Mouse (Mus musculus) CH12.LX (cell line): ENCODE measurements around the gene Palm. TPM values are rescaled to one million over a fixed set of nuclear protein-coding genes. Genes with fewer than 3 reads are reported as not detected.

Experiments
- DNase-seq: peaks from one replicate; pipeline ENCODE4 v3.0.0-alpha.2; 2013; ENCODE audit errors: extremely low read depth
- H3K27ac ChIP-seq: 2 replicates; pipeline ENCODE4 v1.5.1; 2012; ENCODE audit warnings: low read depth, mild to moderate bottlenecking, control low read depth, moderate library complexity; ENCODE audit not compliant: insufficient read depth
- H3K27me3 ChIP-seq: replicated peaks from 2 replicates; pipeline ENCODE3; 2012; ENCODE audit warnings: inconsistent platforms
- H3K36me3 ChIP-seq, 2 experiments: replicated peaks in 1 of 2; 2 replicates each; pipeline versions ENCODE3 to v1.6.1; 2012; ENCODE audit warnings: inconsistent platforms in 1 of 2, low read length in 1 of 2, mild to moderate bottlenecking in 1 of 2, mixed read lengths in 1 of 2, moderate library complexity in 1 of 2; ENCODE audit not compliant: control insufficient read depth in 1 of 2, insufficient read depth in 1 of 2
- H3K4me1 ChIP-seq, 2 experiments: 2 replicates each; pipeline ENCODE4 v1.6.1; 2012; ENCODE audit warnings: inconsistent platforms in 1 of 2, moderate library complexity in 1 of 2; ENCODE audit not compliant: insufficient read depth in 2 of 2, control insufficient read depth in 1 of 2
- H3K4me2 ChIP-seq: 2 replicates; pipeline ENCODE4 v1.6.1; 2012; ENCODE audit warnings: low read depth, mild to moderate bottlenecking, control low read depth; ENCODE audit not compliant: poor library complexity, insufficient read depth, severe bottlenecking
- H3K4me3 ChIP-seq, 3 experiments: fragments of 150-350 bp in 1 of 3; sonication (generic) in 1 of 3; replicated peaks in 1 of 3; 2 replicates each; pipeline versions ENCODE3 to v1.5.1; 2011 to 2012; ENCODE audit warnings: low read depth in 2 of 3, low read length in 2 of 3, mild to moderate bottlenecking in 2 of 3, moderate library complexity in 2 of 3, control low read depth in 1 of 3, improper control_type of control experiment in 1 of 3, inconsistent platforms in 1 of 3, mixed read lengths in 1 of 3; ENCODE audit not compliant: poor library complexity in 1 of 3
- H3K79me2 ChIP-seq: replicated peaks from 2 replicates; pipeline ENCODE4 v1.6.1; 2012; ENCODE audit warnings: mild to moderate bottlenecking, moderate library complexity; ENCODE audit not compliant: control insufficient read depth, poor library complexity, insufficient read depth, severe bottlenecking; ENCODE audit errors: extremely low read depth
- H3K9ac ChIP-seq: 2 replicates; pipeline ENCODE4 v1.6.1; 2012; ENCODE audit warnings: low read depth, mild to moderate bottlenecking, control low read depth, moderate library complexity; ENCODE audit not compliant: insufficient read depth
- H3K9me3 ChIP-seq: replicated peaks from 2 replicates; pipeline ENCODE3; 2012; ENCODE audit warnings: low read length, inconsistent platforms, mixed read lengths
- CHD1 ChIP-seq: IDR thresholded peaks from 2 replicates; pipeline ENCODE4 v1.6.1; 2012; ENCODE audit warnings: low read depth, low read length, improper control_type of control experiment, inconsistent platforms
- CTCF ChIP-seq, 2 experiments: IDR thresholded peaks in 1 of 2; conservative IDR thresholded peaks in 1 of 2; 2 replicates each; pipeline ENCODE4 v1.5.1; 2011 to 2012; ENCODE audit warnings: low read depth in 2 of 2, low read length in 2 of 2, improper control_type of control experiment in 1 of 2, inconsistent platforms in 1 of 2, mild to moderate bottlenecking in 1 of 2, moderate library complexity in 1 of 2
- E2F4 ChIP-seq: IDR thresholded peaks from 2 replicates; pipeline ENCODE4 v1.6.1; 2011; ENCODE audit warnings: low read depth, low read length, improper control_type of control experiment; ENCODE audit not compliant: insufficient replicate concordance
- ELF1 ChIP-seq: IDR thresholded peaks from 2 replicates; pipeline ENCODE4 v1.6.1; 2014; ENCODE audit warnings: low read depth, mild to moderate bottlenecking, inconsistent platforms, low read length, improper control_type of control experiment
- GABPA ChIP-seq: IDR thresholded peaks from 2 replicates; pipeline ENCODE4 v1.6.1; 2012; ENCODE audit warnings: low read depth, low read length, improper control_type of control experiment, inconsistent platforms; ENCODE audit not compliant: insufficient replicate concordance
- HCFC1 ChIP-seq: IDR thresholded peaks from 2 replicates; pipeline ENCODE4 v1.6.1; 2012; ENCODE audit warnings: low read depth, mild to moderate bottlenecking, inconsistent platforms, low read length, improper control_type of control experiment
- IRF4 ChIP-seq: IDR thresholded peaks from 2 replicates; pipeline ENCODE4 v1.6.1; 2014; ENCODE audit warnings: low read depth, mild to moderate bottlenecking, inconsistent platforms, low read length, improper control_type of control experiment
- JUN ChIP-seq: IDR thresholded peaks from 2 replicates; pipeline ENCODE4 v1.6.1; 2011; ENCODE audit warnings: low read depth, mild to moderate bottlenecking, low read length, improper control_type of control experiment, moderate library complexity; ENCODE audit not compliant: insufficient read depth
- JUND ChIP-seq: conservative IDR thresholded peaks from 2 replicates; pipeline ENCODE4 v1.6.1; 2011; ENCODE audit warnings: low read depth, low read length, improper control_type of control experiment
- MAFK ChIP-seq: IDR thresholded peaks from 2 replicates; pipeline ENCODE4 v1.6.1; 2011; ENCODE audit warnings: low read length, improper control_type of control experiment; ENCODE audit not compliant: insufficient replicate concordance
- MXI1 ChIP-seq: IDR thresholded peaks from 2 replicates; pipeline ENCODE4 v1.6.1; 2011; ENCODE audit warnings: mild to moderate bottlenecking, low read depth, low read length, improper control_type of control experiment
- NELFE ChIP-seq: IDR thresholded peaks from 2 replicates; pipeline ENCODE4 v1.6.1; 2011; ENCODE audit warnings: low read depth, low read length, improper control_type of control experiment
- NRF1 ChIP-seq: IDR thresholded peaks from 2 replicates; pipeline ENCODE4 v1.6.1; 2014; ENCODE audit warnings: low read depth, mild to moderate bottlenecking, inconsistent platforms, low read length, improper control_type of control experiment, moderate library complexity
- POLR2A ChIP-seq: IDR thresholded peaks from 2 replicates; pipeline ENCODE4 v1.6.1; 2011; ENCODE audit warnings: low read depth, mild to moderate bottlenecking, improper control_type of control experiment, low read length
- POLR2AphosphoS2 ChIP-seq: IDR thresholded peaks from 2 replicates; pipeline ENCODE4 v1.6.1; 2011; ENCODE audit warnings: low read depth, low read length, improper control_type of control experiment
- RAD21 ChIP-seq: IDR thresholded peaks from 2 replicates; pipeline ENCODE4 v1.6.1; 2011; ENCODE audit warnings: low read depth, mild to moderate bottlenecking, low read length, improper control_type of control experiment, moderate library complexity
- SMC3 ChIP-seq: IDR thresholded peaks from 2 replicates; pipeline ENCODE4 v1.6.1; 2011; ENCODE audit warnings: low read depth, low read length, improper control_type of control experiment
- TCF12 ChIP-seq: IDR thresholded peaks from 2 replicates; pipeline ENCODE4 v1.6.1; 2014; ENCODE audit warnings: low read depth, mild to moderate bottlenecking, inconsistent platforms, low read length, improper control_type of control experiment
- UBTF ChIP-seq: IDR thresholded peaks from 2 replicates; pipeline ENCODE4 v1.6.1; 2012; ENCODE audit warnings: low read depth, mild to moderate bottlenecking, inconsistent platforms, low read length, improper control_type of control experiment, moderate library complexity
- ZC3H11A ChIP-seq: IDR thresholded peaks from 2 replicates; pipeline ENCODE4 v1.6.1; 2012; ENCODE audit warnings: low read depth, mild to moderate bottlenecking, inconsistent platforms, low read length, improper control_type of control experiment
- dilution Hi-C: fragments of 300-500 bp; cut with MboI; formaldehyde crosslinking; loops from 2 replicates; pipeline ENCODE4 v1.14.3; 2020; ENCODE audit warnings: low sequenced_read_pairs; ENCODE audit not compliant: extremely low pct_unique_long_range_greater_than_20kb, extremely low pct_ligation_motif_present
- in situ Hi-C: fragments of 300-500 bp; cut with MboI; formaldehyde crosslinking; loops from 3 replicates; pipeline ENCODE4 v1.14.3; 2019; ENCODE audit warnings: low sequenced_read_pairs, low pct_ligation_motif_present, low pct_unique_long_range_greater_than_20kb, mixed read lengths
- polyA plus RNA-seq: library from polyadenylated mRNA; unstranded; fragments of >175 nt; gene quantifications from 2 replicates; pipeline ENCODE4 v1.2.1, GENCODE M21; 2012; ENCODE audit warnings: low read depth; ENCODE audit not compliant: insufficient read length
- total RNA-seq, 2 experiments: library from RNA; depleted of rRNA; stranded (reverse); fragments of 300-350 nt in 1 of 2; fragments of >200 nt in 1 of 2; gene quantifications; 2 replicates each; pipeline ENCODE4 v1.2.3; 2012 to 2014

Palm gene
- total and polyA plus RNA-seq, 3 experiments = 0.78 to 5.3 (median 2.5) TPM

GRCm38 (mm10) chr10:79779784-79780663 lies 13.3 kb upstream of the Palm start (continued):
- TF ChIP-seq UBTF (no peak), RAD21 (peak; percentile 10), E2F4 (no peak), CTCF (conservative IDR thresholded peaks at IDR 0.05 in 1 of 2, IDR thresholded peaks at IDR 0.05 in 1 of 2; ENCODE audit: low read depth in 2 of 2, low read length in 2 of 2) (peak; percentile 27 to 75; a peak in 3 of 4 replicates), MXI1 (no peak), SMC3 (peak; percentile 51), POLR2A (no peak), NELFE (no peak)

- Histone ChIP-seq H3K9ac (no peak overlapping the region), H3K27ac (no peak overlapping the region), H3K4me2 (peak overlapping the region; percentile 96), H3K36me3 (no peaks in the 10 kb centered on the region), H3K4me1 (peaks cover 14 to 37% of the 10 kb centered on the region in 2 experiments)
- DNase-seq = peak; percentile 83
- dilution Hi-C loops = no loop called here
- TF ChIP-seq GABPA (no peak), ELF1 (no peak), ZC3H11A (no peak), E2F4 (no peak), TCF12 (no peak), MAFK (no peak), RAD21 (no peak), NELFE (no peak), HCFC1 (no peak), CHD1 (no peak), NRF1 (no peak), JUND (no peak), POLR2AphosphoS2 (no peak), IRF4 (no peak), JUN (no peak)
- TF ChIP-seq, all 38 proteins: peak for 0
- in situ Hi-C loops = loop anchor here (5.0 kb wide), 1 partner anchor 88 kb away; no protein-coding TSS in a partner anchor
- Histone ChIP-seq H3K4me3 (peak overlapping the region; percentile 20 to 69 (median 41)), H3K27me3 (peaks cover 66% of the 10 kb centered on the region), H3K79me2 (no peaks in the 10 kb centered on the region), H3K9me3 (no peaks in the 10 kb centered on the region)
Measured at GRCm38 (mm10) chr10:79780664-79781015, 12.7 kb upstream of the Palm start.
